Mouse (Mus musculus): Measurements from ENCODE around the gene Col13a1.

Gene Col13a1

GRCm38 (mm10) chr10:61905308-61905707 lies 73.6 kb downstream of the Col13a1 start:
- no peak for DNase-seq (ENCODE audit: low read depth, low spot score)

- DNase-seq (ENCODE audit: low read depth, low spot score), result no peak
These were observed 80.8 kb downstream of the Col13a1 start for GRCm38 (mm10) chr10:61898116-61898515.

- DNase-seq (ENCODE audit: low read depth, low spot score), result no peak
These were observed 84.3 kb downstream of the Col13a1 start for GRCm38 (mm10) chr10:61894564-61894963.

GRCm38 (mm10) chr10:61891138-61891537 lies 87.8 kb downstream of the Col13a1 start:
- DNase-seq (ENCODE audit: low read depth, low spot score), result no peak

- DNase-seq (ENCODE audit: low read depth, low spot score), result no peak
These were observed 88.6 kb downstream of the Col13a1 start for GRCm38 (mm10) chr10:61890294-61890693.

- no peak for DNase-seq (ENCODE audit: low read depth, low spot score)
These were observed 99.5 kb downstream of the Col13a1 start for GRCm38 (mm10) chr10:61879427-61879826.

- no peak for DNase-seq (ENCODE audit: low read depth, low spot score)
These were observed 101.1 kb downstream of the Col13a1 start for GRCm38 (mm10) chr10:61877787-61878186.

- DNase-seq (ENCODE audit: low read depth, low spot score), result no peak
These were observed 109.1 kb downstream of the Col13a1 start for GRCm38 (mm10) chr10:61869796-61870195.

GRCm38 (mm10) chr10:61866045-61866580 lies 112.8 kb downstream of the Col13a1 start:
- no peak for DNase-seq (ENCODE audit: low read depth, low spot score)

GRCm38 (mm10) chr10:61859451-61859850 lies 119.5 kb downstream of the Col13a1 start:
- no peak for DNase-seq (ENCODE audit: low read depth, low spot score)

- DNase-seq (ENCODE audit: low read depth, low spot score), result no peak
These were observed 123.7 kb downstream of the Col13a1 start for GRCm38 (mm10) chr10:61855139-61855675.

GRCm38 (mm10) chr10:61852824-61853223 lies 126.1 kb downstream of the Col13a1 start:
- DNase-seq (ENCODE audit: low read depth, low spot score), result no peak

GRCm38 (mm10) chr10:61848553-61848952 lies 130.4 kb downstream of the Col13a1 start:
- DNase-seq (ENCODE audit: low read depth, low spot score), result no peak

- no peak for DNase-seq (ENCODE audit: low read depth, low spot score)
These were observed 133.4 kb downstream of the Col13a1 start for GRCm38 (mm10) chr10:61845476-61845875.

- no peak for DNase-seq (ENCODE audit: low read depth, low spot score)
These were observed 134.4 kb downstream of the Col13a1 start for GRCm38 (mm10) chr10:61844475-61844874.

- DNase-seq (ENCODE audit: low read depth, low spot score), result no peak
These were observed 136.6 kb downstream of the Col13a1 start for GRCm38 (mm10) chr10:61842261-61842660.

GRCm38 (mm10) chr10:61839326-61839725 lies 139.6 kb downstream of the Col13a1 start:
- DNase-seq (ENCODE audit: low read depth, low spot score), result no peak

GRCm38 (mm10) chr10:61838769-61839168 lies 140.1 kb downstream of the Col13a1 start:
- peak; percentile 30 for DNase-seq (ENCODE audit: low read depth, low spot score)

GRCm38 (mm10) chr10:61837286-61837685 lies 141.6 kb downstream of the Col13a1 start:
- no peak for DNase-seq (ENCODE audit: low read depth, low spot score)

- no peak for DNase-seq (ENCODE audit: low read depth, low spot score)
These were observed 144.6 kb downstream of the Col13a1 start for GRCm38 (mm10) chr10:61834288-61834687.

GRCm38 (mm10) chr10:61832713-61833112 lies 146.2 kb downstream of the Col13a1 start:
- DNase-seq (ENCODE audit: low read depth, low spot score), result no peak

- DNase-seq (ENCODE audit: low read depth, low spot score), result no peak
These were observed 147.2 kb downstream of the Col13a1 start for GRCm38 (mm10) chr10:61831741-61832140.

GRCm38 (mm10) chr10:61831251-61831650 lies 147.7 kb downstream of the Col13a1 start:
- DNase-seq (ENCODE audit: low read depth, low spot score), result no peak

GRCm38 (mm10) chr10:61830817-61831216 lies 148.1 kb downstream of the Col13a1 start:
- DNase-seq (ENCODE audit: low read depth, low spot score), result no peak
